Mouse (Mus musculus) adrenal gland, adult 2 months (tissue): ENCODE measurements around the gene Tcf25. TPM values are rescaled to one million over a fixed set of nuclear protein-coding genes. Genes with fewer than 3 reads are reported as not detected.

Experiments used
- DNase-seq: peaks from one replicate; pipeline ENCODE4 v3.0.0; 2021
- long read RNA-seq: library from polyadenylated mRNA; stranded (forward); transcript quantifications from one replicate; pipeline ENCODE4 v2.0.0, GENCODE M21; 2021
- polyA plus RNA-seq: library from polyadenylated mRNA; depleted of rRNA; stranded (reverse); fragments of >200 nt; gene quantifications from 2 replicates; pipeline ENCODE4 v1.2.3, GENCODE M21; 2012; rRNA removed
- total RNA-seq, 2 experiments: library from RNA; stranded (reverse); gene quantifications; 2 replicates each; pipeline ENCODE4 v1.2.3; 2021

The Tcf25 gene
- total RNA-seq = 100 to 1,000 TPM; 230 to 235 TPM
- polyA plus RNA-seq = 151 and 158 TPM in 2 replicates
- long read RNA-seq, full-length matches to known transcripts = 134 of 181 reads
- long read RNA-seq, partial matches to known transcripts = 28 of 181 reads
- long read RNA-seq, other reads (novel, unspliced or antisense) = 19 of 181 reads

- DNase-seq = peak; percentile 96
Observed at GRCm38 (mm10) chr8:123373403-123374238, at the start of gene Tcf25. Gene Tcf25, plus strand, starts transcription at chr8:123373753.

- no peak for DNase-seq
Observed at GRCm38 (mm10) chr8:123328552-123328951, 45.0 kb upstream of the Tcf25 start.

GRCm38 (mm10) chr8:123329350-123329749 is 44.2 kb upstream of the Tcf25 start:
- no peak for DNase-seq

- DNase-seq = no peak
Observed at GRCm38 (mm10) chr8:123329961-123330360, 43.6 kb upstream of the Tcf25 start.

- no peak for DNase-seq
Observed at GRCm38 (mm10) chr8:123330701-123331100, 42.9 kb upstream of the Tcf25 start.

GRCm38 (mm10) chr8:123331301-123331700 is 42.3 kb upstream of the Tcf25 start:
- no peak for DNase-seq

GRCm38 (mm10) chr8:123331810-123332209 is 41.7 kb upstream of the Tcf25 start:
- DNase-seq = no peak

- DNase-seq = peak; percentile 82
Observed at GRCm38 (mm10) chr8:123332262-123333090, 41.1 kb upstream of the Tcf25 start, which contains the start of gene Spire2. Gene Spire2, plus strand, starts transcription at chr8:123332713.

- no peak for DNase-seq
Observed at GRCm38 (mm10) chr8:123333091-123333587, 40.4 kb upstream of the Tcf25 start.

- DNase-seq = no peak
Observed at GRCm38 (mm10) chr8:123333864-123334263, 39.7 kb upstream of the Tcf25 start.

GRCm38 (mm10) chr8:123334467-123334866 is 39.1 kb upstream of the Tcf25 start:
- no peak for DNase-seq

- no peak for DNase-seq
Observed at GRCm38 (mm10) chr8:123337475-123337874, 36.1 kb upstream of the Tcf25 start.

GRCm38 (mm10) chr8:123340071-123340470 is 33.5 kb upstream of the Tcf25 start:
- no peak for DNase-seq

- no peak for DNase-seq
Observed at GRCm38 (mm10) chr8:123341040-123342015, 32.2 kb upstream of the Tcf25 start.

- no peak for DNase-seq
Observed at GRCm38 (mm10) chr8:123342253-123342652, 31.3 kb upstream of the Tcf25 start.

GRCm38 (mm10) chr8:123342911-123343310 is 30.6 kb upstream of the Tcf25 start:
- DNase-seq = no peak

GRCm38 (mm10) chr8:123343422-123343821 is 30.1 kb upstream of the Tcf25 start:
- no peak for DNase-seq

GRCm38 (mm10) chr8:123345135-123345534 is 28.4 kb upstream of the Tcf25 start:
- DNase-seq = no peak

- DNase-seq = peak; percentile 37
Observed at GRCm38 (mm10) chr8:123345856-123346255, 27.7 kb upstream of the Tcf25 start.

GRCm38 (mm10) chr8:123347293-123347692 is 26.3 kb upstream of the Tcf25 start:
- no peak for DNase-seq

GRCm38 (mm10) chr8:123348237-123348843 is 25.2 kb upstream of the Tcf25 start:
- peak; percentile 50 for DNase-seq
